Mouse (Mus musculus): ENCODE results near the gene Clca3a1. TPM values are rescaled to one million over a fixed set of nuclear protein-coding genes. Genes with fewer than 3 reads are reported as not detected.
"Not testable (repeated sequence)": the region's sequence is repeated elsewhere in the genome, so short reads cannot be mapped to it uniquely, and the experiment has no call there.

Clca3a1 gene
- polyA plus RNA-seq, 1 experiment from 2014 or later: 3.4 TPM

DNA sequence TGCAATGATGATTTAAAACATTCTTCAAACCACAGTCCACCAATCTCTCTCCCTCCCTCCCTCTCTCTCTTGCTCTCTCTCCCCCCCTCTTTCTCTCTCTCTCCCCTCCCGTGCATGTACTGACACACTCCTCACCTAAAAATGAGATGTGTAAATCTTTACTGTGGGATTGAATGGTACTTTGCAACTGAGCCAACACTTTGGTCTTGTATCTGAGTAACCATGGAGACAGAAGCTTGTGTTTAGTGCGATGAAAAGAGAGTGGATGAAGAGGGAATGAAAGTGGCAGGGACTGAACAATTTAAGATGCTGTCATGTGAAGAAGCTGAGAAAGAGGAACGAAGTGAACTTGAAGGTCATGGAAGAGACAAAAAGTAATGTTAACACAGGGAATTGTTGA lies 13.1 kb downstream of the Clca3a1 start:
- not testable (repeated sequence) for H3K27ac ChIP-seq; ATAC-seq (ENCODE audit: borderline replicate concordance, extremely low read depth, low FRiP score, low TSS enrichment)

DNA sequence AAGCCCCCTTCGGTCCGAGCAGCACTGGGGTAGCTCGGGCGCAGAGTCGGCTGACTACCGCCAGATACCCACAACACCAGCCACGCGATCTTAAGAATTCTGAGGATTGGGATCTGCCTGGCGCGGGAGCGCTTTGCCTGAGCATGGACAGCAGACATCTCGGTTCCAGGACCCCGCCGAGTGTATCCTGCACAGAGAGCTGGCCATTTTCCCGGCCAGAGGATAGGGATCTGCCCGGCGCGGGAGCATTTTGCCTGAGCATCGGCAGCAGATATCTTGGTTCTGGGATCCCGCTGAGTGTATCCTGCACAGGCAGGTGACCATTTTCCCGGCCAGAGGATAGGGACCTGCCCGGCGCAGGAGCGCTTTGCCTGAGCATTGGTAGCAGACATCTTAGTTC lies 22.4 kb downstream of the Clca3a1 start:
- H3K27me3 ChIP-seq; H3K4me1 ChIP-seq; H3K4me2 ChIP-seq; H3K4me3 ChIP-seq; H3K27ac ChIP-seq; ATAC-seq (ENCODE audit: borderline replicate concordance, extremely low read depth, low FRiP score, low TSS enrichment); H3K9ac ChIP-seq; H3K36me3 ChIP-seq; H3K9me3 ChIP-seq: not testable (repeated sequence)
- WGBS: 67% methylated on average over 24 of the region's 24 CpGs

More for the DNA sequence above, 13.1 kb downstream of the Clca3a1 start:
- H3K4me1 ChIP-seq, H3K9ac ChIP-seq, H3K4me3 ChIP-seq, H3K36me3 ChIP-seq, H3K4me2 ChIP-seq, H3K9me3 ChIP-seq, H3K27me3 ChIP-seq: not testable (repeated sequence)
- 15% methylated on average over 3 of the region's 3 CpGs for WGBS

DNA sequence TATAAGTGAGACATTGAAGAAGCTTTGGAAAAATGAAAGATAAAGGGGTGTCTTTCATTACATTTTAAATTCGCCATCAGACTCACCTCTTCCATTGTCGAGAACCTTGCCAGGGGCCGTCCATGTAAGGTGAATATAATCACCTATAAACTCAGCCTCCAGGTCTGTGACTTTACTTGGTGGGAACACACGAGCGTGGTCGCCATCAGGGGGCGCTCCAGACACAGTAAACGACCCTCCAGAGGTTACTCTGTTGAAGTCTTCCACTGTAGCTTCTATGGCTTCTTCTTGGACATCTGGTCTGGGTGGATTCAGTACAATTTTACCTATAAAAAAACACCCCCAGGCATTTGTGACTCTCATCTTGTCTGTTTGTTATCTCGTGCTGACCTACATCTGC lies 23.9 kb downstream of the Clca3a1 start:
- Histone ChIP-seq H3K27ac (no peak overlapping the region), H3K9me3 (no peaks in the 10 kb centered on the region), H3K4me1 (no peaks in the 10 kb centered on the region), H3K27me3 (no peaks in the 10 kb centered on the region), H3K4me3 (no peak overlapping the region), H3K9ac (no peak overlapping the region), H3K4me2 (no peak overlapping the region), H3K36me3 (no peaks in the 10 kb centered on the region)
- ATAC-seq (ENCODE audit: borderline replicate concordance, extremely low read depth, low FRiP score, low TSS enrichment): no peak
- 19% methylated on average over 9 of the region's 9 CpGs for WGBS

DNA sequence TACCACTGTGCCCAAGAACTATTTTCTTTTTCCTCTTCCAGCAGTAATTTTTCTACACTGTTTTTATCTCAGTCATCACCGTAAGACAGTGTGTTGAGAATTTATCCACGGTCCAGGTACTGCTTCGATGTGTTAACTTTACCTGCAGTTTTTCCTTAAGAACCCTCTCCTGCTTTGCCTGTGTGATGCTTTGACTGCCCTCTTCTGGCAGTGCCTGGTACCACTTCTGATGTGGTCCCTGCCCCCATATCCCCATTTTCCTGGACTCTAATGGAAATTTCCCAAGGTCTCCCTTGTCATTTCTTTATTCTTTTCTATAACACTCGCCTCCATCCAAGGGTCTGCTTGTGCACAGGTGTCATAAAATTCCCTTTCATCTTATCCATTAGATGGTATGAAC lies 37.3 kb downstream of the Clca3a1 start:
- Histone ChIP-seq H3K27me3 (no peaks in the 10 kb centered on the region), H3K4me2 (no peak overlapping the region), H3K36me3 (no peaks in the 10 kb centered on the region), H3K9me3 (no peaks in the 10 kb centered on the region), H3K4me1 (peaks cover 14% of the 10 kb centered on the region), H3K4me3 (no peak overlapping the region), H3K9ac (no peak overlapping the region), H3K27ac (no peak overlapping the region)
- WGBS: 41% methylated on average over 4 of the region's 4 CpGs
- no peak for ATAC-seq (ENCODE audit: borderline replicate concordance, extremely low read depth, low FRiP score, low TSS enrichment)

DNA sequence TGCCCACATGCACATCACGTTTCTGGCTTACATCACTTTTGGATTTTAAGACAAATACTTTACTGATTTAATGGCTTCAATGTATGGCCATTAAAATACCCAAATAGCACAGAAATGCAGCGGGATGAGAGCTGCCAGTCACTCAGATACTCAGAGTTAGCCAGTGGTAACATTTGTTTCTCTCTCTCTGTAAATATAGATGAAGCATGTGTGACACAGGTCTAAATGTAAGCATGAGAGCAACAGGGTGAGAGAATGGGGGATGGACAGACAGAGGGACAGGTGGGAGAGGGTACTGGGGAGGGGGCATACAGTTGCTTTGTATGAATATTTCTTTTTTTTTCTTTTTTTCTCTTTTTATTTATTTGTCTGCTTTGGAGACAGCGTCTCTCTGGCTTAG lies 38.2 kb downstream of the Clca3a1 start:
- not testable (repeated sequence) for H3K9me3 ChIP-seq; H3K4me2 ChIP-seq; H3K36me3 ChIP-seq; H3K27ac ChIP-seq; H3K9ac ChIP-seq; H3K4me3 ChIP-seq; ATAC-seq (ENCODE audit: borderline replicate concordance, extremely low read depth, low FRiP score, low TSS enrichment); H3K27me3 ChIP-seq
- peaks cover 21% of the 10 kb centered on the region for H3K4me1 ChIP-seq
- 88% methylated on average over 3 of the region's 3 CpGs for WGBS

DNA sequence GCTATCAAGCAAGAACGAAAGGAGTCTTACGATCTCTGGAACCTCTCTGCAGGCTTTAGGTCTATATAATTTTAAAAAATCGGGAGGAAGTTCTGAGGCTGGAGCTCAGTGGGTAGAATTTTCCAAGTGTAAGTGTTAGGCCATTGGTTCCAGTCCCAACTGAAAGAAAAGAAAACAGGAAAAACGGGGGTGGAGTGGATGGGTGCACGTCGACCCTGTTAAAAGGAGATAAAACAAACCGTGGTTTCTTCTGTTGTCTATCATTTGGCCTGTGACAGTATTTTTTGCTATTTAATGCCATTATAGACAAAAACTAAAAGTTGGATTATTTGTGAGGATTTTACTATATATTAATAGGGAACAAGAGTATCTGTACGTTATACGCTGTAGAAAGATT lies 38.9 kb downstream of the Clca3a1 start:
- H3K27ac ChIP-seq: no peak overlapping the region
- 82% methylated on average over 9 of the region's 9 CpGs for WGBS

DNA sequence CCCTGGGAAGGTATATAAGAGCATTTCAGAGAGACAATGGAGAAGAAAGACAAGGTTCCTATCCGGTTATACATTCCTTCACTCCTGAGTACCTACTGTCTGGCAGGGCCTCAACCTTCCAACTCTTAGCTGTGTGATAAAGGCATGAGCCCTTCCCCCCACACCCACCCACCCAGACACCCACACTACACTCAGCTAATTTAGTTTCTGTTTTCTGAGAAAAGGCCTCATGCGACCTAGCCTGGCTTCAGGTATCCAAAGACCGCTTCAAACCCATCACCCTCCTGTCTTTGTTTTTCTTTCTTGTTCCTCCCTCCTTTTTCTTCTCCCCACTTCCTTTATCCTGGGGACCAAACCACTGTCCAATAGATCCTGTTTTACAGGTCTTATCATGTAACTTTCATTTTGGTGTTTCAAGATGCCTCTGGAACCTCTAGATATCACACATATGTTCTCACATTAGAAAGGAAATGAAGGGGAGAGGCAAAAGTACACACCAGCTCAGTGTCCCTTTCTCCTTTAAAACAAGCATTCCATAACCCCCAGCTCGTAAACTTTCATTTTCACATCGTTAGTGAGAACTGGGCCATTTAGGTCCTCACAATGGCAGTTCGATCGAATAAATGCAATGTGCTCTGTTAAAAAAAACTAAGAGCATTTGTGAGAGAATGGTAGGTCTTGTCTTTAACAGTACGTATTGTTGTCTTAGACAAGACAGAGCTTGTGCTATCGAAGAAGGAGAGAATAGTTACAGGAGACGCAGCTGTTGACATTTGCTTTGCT lies 39.5 kb downstream of the Clca3a1 start:
- peak overlapping the region; percentile 17; the same call in 1 of the 2 replicates for H3K9ac ChIP-seq
- no peaks in the 10 kb centered on the region for H3K36me3 ChIP-seq
- no peaks in the 10 kb centered on the region for H3K27me3 ChIP-seq
- ATAC-seq (ENCODE audit: borderline replicate concordance, extremely low read depth, low FRiP score, low TSS enrichment): no peak
- H3K4me1 ChIP-seq: peaks cover 28% of the 10 kb centered on the region
- no peaks in the 10 kb centered on the region for H3K9me3 ChIP-seq
- peak overlapping the region; percentile 90 for H3K4me3 ChIP-seq
- H3K27ac ChIP-seq: peak overlapping the region; percentile 100
- H3K4me2 ChIP-seq: peak overlapping the region; percentile 54
- 79% methylated on average over 10 of the region's 10 CpGs for WGBS

More for the DNA sequence above, 38.9 kb downstream of the Clca3a1 start:
- H3K9ac ChIP-seq: no peak overlapping the region
- H3K27me3 ChIP-seq: no peaks in the 10 kb centered on the region
- ATAC-seq (ENCODE audit: borderline replicate concordance, extremely low read depth, low FRiP score, low TSS enrichment): no peak
- no peak overlapping the region for H3K4me3 ChIP-seq
- H3K9me3 ChIP-seq: no peaks in the 10 kb centered on the region
- H3K4me2 ChIP-seq: no peak overlapping the region
- H3K4me1 ChIP-seq: peaks cover 23% of the 10 kb centered on the region
- no peaks in the 10 kb centered on the region for H3K36me3 ChIP-seq

DNA sequence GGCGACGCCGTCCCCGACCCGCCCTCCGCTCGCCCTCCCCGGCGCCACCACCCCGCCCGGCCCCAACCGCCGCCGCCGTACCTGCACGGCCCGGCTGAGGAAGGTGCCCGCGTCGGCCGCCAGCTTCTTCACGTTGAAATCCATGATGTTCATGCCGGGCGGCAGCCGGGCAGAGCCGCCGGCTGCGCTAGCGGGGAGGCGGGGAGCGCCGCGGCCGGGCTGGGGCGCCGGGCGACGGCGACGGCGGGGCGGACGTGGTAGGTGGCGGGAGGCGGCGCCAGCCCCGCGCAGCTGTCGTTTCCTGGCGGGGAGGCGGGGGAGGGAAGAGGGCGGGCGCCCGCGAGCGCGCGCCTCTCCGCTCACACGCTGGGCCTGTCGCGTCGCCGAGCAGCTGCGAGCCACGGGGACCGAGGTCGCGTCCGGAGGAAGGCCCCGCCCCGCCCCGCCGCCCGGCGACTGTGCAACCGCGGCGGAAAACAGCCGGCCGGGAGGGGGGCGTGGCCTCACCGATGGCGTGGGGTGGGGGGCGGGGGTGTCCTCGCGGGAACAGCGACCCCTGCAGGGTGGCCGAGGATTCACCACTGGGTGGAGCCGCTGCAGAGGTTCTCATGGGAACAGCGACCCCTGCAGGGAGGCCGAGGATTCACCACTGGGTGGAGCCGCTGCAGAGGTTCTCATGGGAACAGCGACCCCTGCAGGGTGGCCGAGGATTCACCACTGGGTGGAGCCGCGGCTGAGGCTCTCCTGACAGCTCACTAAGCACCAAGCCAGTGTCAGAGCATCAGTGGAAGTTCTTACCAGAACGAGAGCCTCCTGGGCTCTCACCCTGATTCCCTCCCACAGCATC lies 40.7 kb downstream of the Clca3a1 start, which contains the start of gene Sh3glb1:
TSS of gene Sh3glb1 (minus strand) at position 435 of the 847 bp plus-strand sequence.
- peaks cover 34% of the 10 kb centered on the region for H3K4me1 ChIP-seq
- peak within 1 kb of the TSS; percentile 100 for H3K27ac ChIP-seq
- under 1% methylated on average over 72 of the region's 98 CpGs for WGBS
- peak; percentile 91 for ATAC-seq (ENCODE audit: borderline replicate concordance, extremely low read depth, low FRiP score, low TSS enrichment)
- peak within 1 kb of the TSS; percentile 90 for H3K4me3 ChIP-seq
- no peaks in the 10 kb centered on the region for H3K27me3 ChIP-seq
- peak within 1 kb of the TSS; percentile 71 for H3K4me2 ChIP-seq
- H3K9me3 ChIP-seq: no peaks in the 10 kb centered on the region
- H3K9ac ChIP-seq: peak within 1 kb of the TSS; percentile 85
- no peaks in the 10 kb centered on the region for H3K36me3 ChIP-seq

DNA sequence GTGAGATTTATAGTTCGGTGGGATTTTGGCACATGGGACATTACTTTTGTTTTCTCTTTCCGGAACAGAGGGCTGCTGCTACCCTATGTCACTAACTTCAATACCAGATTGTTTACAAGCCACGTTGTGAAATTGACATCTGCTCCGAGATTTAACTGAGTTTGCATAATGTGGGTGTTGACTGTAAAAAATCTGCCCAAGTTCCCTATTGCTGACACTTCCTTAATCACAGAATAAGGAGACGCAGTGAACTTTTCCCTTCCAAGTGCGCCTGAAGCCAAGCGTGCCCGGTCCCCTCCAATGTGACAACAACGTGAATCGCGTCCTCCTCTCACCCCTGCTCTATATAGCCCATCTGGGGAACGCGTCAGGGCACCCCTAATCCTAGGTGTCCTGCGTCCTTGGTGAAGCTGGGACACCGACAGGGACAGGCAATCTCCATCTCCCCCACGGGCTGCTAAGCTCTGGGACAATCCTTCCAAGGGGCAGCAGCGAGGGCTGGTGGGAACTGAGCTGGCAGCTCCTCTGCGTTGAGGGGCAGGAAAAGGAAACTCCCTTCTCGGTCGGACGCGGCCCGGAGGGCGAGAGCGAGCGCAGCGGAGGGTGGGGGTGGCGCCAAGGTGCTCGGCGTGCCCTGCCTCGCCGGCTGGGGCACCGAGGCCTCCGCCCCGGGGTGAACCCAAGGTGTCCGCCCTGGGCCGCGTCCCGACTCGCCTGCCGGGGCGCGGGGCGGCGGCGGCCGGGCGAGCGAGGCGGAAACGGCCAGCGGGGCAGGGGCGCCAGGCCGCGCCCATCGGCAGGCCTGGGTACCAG lies 41.5 kb downstream of the Clca3a1 start:
- under 1% methylated on average over 52 of the region's 56 CpGs for WGBS
- peaks cover 41% of the 10 kb centered on the region for H3K4me1 ChIP-seq
- H3K9ac ChIP-seq: peak overlapping the region; percentile 85
- H3K27me3 ChIP-seq: no peaks in the 10 kb centered on the region
- peak; percentile 60 for ATAC-seq (ENCODE audit: borderline replicate concordance, extremely low read depth, low FRiP score, low TSS enrichment)
- H3K36me3 ChIP-seq: no peaks in the 10 kb centered on the region
- H3K4me3 ChIP-seq: peak overlapping the region; percentile 90
- no peaks in the 10 kb centered on the region for H3K9me3 ChIP-seq
- peak overlapping the region; percentile 71 for H3K4me2 ChIP-seq
- H3K27ac ChIP-seq: peak overlapping the region; percentile 100

DNA sequence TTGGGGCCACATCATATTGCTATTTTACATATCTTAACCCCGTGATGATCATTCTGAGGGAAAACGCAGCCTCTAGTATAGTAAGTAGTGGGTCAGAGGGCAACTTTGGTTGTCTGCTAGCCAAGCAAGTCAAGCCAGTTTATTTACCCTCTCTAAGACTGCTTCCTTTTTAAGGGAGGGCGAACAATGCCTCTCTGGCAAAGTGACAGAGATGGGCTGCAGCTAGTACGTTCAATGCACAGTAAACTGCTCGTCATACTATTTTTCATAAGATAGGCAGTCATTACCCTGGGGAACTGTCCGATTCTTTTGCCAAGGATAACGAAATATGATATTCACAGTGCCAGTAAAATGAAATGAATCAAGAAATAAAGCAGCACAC lies 42.1 kb downstream of the Clca3a1 start:
- ATAC-seq (ENCODE audit: borderline replicate concordance, extremely low read depth, low FRiP score, low TSS enrichment): no peak
- H3K36me3 ChIP-seq: no peaks in the 10 kb centered on the region
- peak overlapping the region; percentile 100 for H3K27ac ChIP-seq
- peak overlapping the region; percentile 85 for H3K9ac ChIP-seq
- H3K4me1 ChIP-seq: peaks cover 47% of the 10 kb centered on the region
- 4% methylated on average over 7 of the region's 7 CpGs for WGBS
- H3K4me2 ChIP-seq: peak overlapping the region; percentile 71
- no peaks in the 10 kb centered on the region for H3K27me3 ChIP-seq
- H3K4me3 ChIP-seq: peak overlapping the region; percentile 90
- H3K9me3 ChIP-seq: no peaks in the 10 kb centered on the region

DNA sequence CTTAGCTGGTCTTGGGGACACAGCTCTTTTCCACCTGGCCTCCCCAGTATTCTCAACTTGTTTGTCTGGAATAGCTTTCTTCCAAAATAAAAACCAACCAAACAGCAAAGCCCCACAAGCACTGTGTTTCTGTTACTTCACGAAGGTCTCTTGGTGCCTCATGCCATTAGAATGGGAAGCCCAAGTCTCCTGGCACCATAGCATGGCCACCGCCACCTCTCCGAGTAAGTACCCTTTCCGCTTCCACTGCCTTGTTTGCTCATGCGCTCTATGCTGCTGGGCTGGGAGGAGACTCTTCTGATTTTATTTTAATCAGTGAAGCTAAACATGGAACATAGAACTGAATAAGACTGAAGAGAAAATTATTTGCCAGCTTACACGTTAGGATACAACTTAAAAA lies 42.9 kb downstream of the Clca3a1 start:
- Histone ChIP-seq H3K27me3 (no peaks in the 10 kb centered on the region), H3K9me3 (no peaks in the 10 kb centered on the region), H3K4me1 (peaks cover 47% of the 10 kb centered on the region), H3K36me3 (no peaks in the 10 kb centered on the region), H3K4me3 (peak overlapping the region; percentile 9; the same call in 1 of the 2 replicates), H3K27ac (no peak overlapping the region), H3K9ac (no peak overlapping the region), H3K4me2 (peak overlapping the region; percentile 14; the same call in 1 of the 2 replicates)
- WGBS: 83% methylated on average over 6 of the region's 6 CpGs
- no peak for ATAC-seq (ENCODE audit: borderline replicate concordance, extremely low read depth, low FRiP score, low TSS enrichment)
